Mouse (Mus musculus) B cell, adult 2 months (primary cell): ENCODE data around the gene Il5ra.
A peak's percentile ranks its signal among the peaks of the same experiment; 100 is the strongest.

Experiments
- DNase-seq, 2 experiments: peaks; one replicate each; pipeline ENCODE4 v3.0.0; 2022

Il5ra gene

GRCm38 (mm10) chr6:106748887-106749388, at the start of gene Il5ra:
Il5ra (minus strand) TSS chr6:106749037.
- DNase-seq: peak; percentile 66 to 67

- no peak for DNase-seq
Measured at GRCm38 (mm10) chr6:106794094-106794814, 45.4 kb upstream of the Il5ra start.

GRCm38 (mm10) chr6:106793621-106794020, 44.8 kb upstream of the Il5ra start:
- no peak for DNase-seq

GRCm38 (mm10) chr6:106793088-106793487, 44.3 kb upstream of the Il5ra start:
- no peak for DNase-seq

GRCm38 (mm10) chr6:106792486-106792885, 43.6 kb upstream of the Il5ra start:
- DNase-seq: no peak

- no peak for DNase-seq
Measured at GRCm38 (mm10) chr6:106791429-106791828, 42.6 kb upstream of the Il5ra start.

GRCm38 (mm10) chr6:106787138-106787537, 38.3 kb upstream of the Il5ra start:
- DNase-seq: no peak

GRCm38 (mm10) chr6:106770046-106770445, 21.2 kb upstream of the Il5ra start:
- DNase-seq: no peak

- no peak for DNase-seq
Measured at GRCm38 (mm10) chr6:106769290-106769866, 20.5 kb upstream of the Il5ra start.

GRCm38 (mm10) chr6:106768640-106769289, 19.9 kb upstream of the Il5ra start, which contains the start of gene Trnt1:
Trnt1 (plus strand) TSS chr6:106769120.
- peak; percentile 99 for DNase-seq

GRCm38 (mm10) chr6:106766774-106767173, 17.9 kb upstream of the Il5ra start:
- no peak for DNase-seq

GRCm38 (mm10) chr6:106765892-106766291, 17.1 kb upstream of the Il5ra start:
- DNase-seq: no peak

GRCm38 (mm10) chr6:106761486-106761885, 12.6 kb upstream of the Il5ra start:
- DNase-seq: no peak

- DNase-seq: peak; percentile 60 to 67
Measured at GRCm38 (mm10) chr6:106760473-106761218, 11.8 kb upstream of the Il5ra start.

GRCm38 (mm10) chr6:106758299-106758698, 9.5 kb upstream of the Il5ra start:
- no peak for DNase-seq

- DNase-seq: peak; percentile 67 to 72
Measured at GRCm38 (mm10) chr6:106750291-106750690, 1.5 kb upstream of the Il5ra start.

GRCm38 (mm10) chr6:106747804-106748203, 1.0 kb downstream of the Il5ra start:
- no peak for DNase-seq

GRCm38 (mm10) chr6:106747251-106747650, 1.6 kb downstream of the Il5ra start:
- no peak for DNase-seq

GRCm38 (mm10) chr6:106745673-106746394, 3.0 kb downstream of the Il5ra start:
- DNase-seq: no peak

GRCm38 (mm10) chr6:106743556-106744233, 5.1 kb downstream of the Il5ra start:
- no peak for DNase-seq

GRCm38 (mm10) chr6:106740244-106740825, 8.5 kb downstream of the Il5ra start:
- DNase-seq: no peak
